Mouse (Mus musculus) heart, postnatal 10 days (tissue): ENCODE measurements around the gene Timmdc1. TPM values are rescaled to one million over a fixed set of nuclear protein-coding genes. Genes with fewer than 3 reads are reported as not detected.

Source experiments
- DNase-seq, 2 experiments: peaks; one replicate each; pipeline ENCODE4 v3.0.0; 2021
- intact Hi-C: fragments of 180-260 bp; cut with DNase I; formaldehyde crosslinking; loops from one replicate; pipeline ENCODE4 v1.15.1; 2025
- total RNA-seq, 2 experiments: library from RNA; stranded (reverse); gene quantifications; 2 replicates each; pipeline ENCODE4 v1.2.3; 2021

Gene Timmdc1
- total RNA-seq: 10 to 100 TPM; 54.1 to 59.0 TPM

- intact Hi-C loops: no loop called here
- peak; percentile 97 to 98 for DNase-seq
Observed at GRCm38 (mm10) chr16:38522129-38523084, at the start of gene Timmdc1. Timmdc1 (minus strand) TSS chr16:38522663.

- intact Hi-C loops: no loop called here
Observed at GRCm38 (mm10) chr16:38571481-38571880, 49.0 kb upstream of the Timmdc1 start.

DNA sequence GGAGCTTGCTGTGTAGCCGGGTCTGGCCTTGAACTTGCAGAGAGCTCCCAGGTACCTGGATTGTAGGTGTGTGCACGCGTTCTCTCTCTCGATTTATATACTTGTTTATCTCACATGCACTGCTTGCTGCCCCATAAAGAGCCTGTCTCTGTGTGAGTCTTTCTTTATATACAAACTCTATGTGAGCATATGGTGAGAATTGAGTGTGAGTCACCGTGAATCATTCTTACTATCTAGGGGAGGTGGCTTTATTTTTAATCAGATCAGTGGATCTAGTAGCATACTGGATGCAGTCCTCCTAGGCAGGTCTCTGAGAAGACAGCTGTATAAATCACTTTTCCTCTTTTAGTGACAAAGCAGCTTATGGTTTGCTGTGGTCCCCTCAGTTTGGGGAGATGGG, 45.7 kb upstream of the Timmdc1 start:
- DNase-seq: no peak
- intact Hi-C loops: no loop called here

More at GRCm38 (mm10) chr16:38571481-38571880, 49.0 kb upstream of the Timmdc1 start:
- DNase-seq: no peak

DNA sequence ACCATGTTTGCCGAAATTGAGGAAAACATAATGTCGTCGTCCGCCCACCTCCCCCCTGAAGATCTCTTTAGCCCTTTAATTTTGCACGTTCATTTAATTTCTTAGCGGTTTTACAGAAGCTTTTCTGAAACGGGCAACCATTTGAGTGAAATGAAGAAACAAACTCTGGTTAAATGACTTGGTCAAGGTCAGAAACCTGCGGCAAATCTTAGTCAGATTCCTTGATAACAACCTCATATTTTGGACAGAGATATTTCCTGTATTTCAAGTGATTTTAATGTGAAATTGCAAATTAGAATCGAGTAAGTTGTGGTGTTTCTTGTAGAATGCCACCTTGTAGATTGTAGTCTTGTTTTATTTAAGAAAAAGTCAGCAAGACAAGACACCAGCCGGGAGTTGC, 41.1 kb upstream of the Timmdc1 start:
- no peak for DNase-seq
- intact Hi-C loops: no loop called here

- DNase-seq: no peak
- intact Hi-C loops: no loop called here
Observed at GRCm38 (mm10) chr16:38562968-38563327, 40.5 kb upstream of the Timmdc1 start.

DNA sequence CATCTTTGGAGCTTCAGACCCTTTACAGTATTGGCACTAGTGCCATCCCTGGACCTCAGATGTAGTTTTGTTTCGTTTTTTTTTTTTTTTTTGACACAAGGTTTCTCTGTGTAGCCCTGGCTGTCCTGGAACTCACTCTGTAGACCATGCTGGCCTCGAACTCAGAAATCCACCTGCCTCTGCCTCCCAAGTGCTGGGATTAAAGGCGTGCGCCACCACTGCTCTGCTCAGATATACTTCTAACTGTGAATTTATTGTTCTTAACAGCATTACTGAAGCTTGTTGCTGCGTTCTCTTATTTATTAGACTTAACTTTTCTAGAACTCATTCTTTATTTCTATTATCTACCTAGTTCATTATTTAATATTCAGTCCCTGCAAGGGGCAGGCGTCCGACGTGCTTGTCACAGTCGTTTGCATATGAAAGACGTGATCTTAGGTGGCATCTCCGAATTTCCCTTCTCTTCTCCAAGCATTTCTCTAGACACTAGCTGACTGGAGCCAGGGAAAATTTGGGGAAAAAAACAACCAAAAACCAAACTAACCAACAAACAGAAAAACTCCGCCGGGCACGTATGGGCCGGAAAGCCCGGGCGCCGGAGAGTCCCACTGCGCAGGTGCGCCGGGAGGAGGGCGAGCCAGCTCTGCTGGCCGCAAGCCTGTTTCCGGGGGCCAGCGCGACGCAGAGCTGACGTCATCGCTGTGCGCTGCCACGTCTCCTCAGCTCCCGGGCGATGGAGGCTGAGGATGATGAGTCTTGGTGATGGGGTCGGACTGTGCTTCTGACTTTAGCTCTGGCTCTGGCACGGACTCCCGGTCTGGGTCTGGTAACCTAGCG, 39.9 kb upstream of the Timmdc1 start:
- intact Hi-C loops: no loop called here
- peak; percentile 96 to 97 for DNase-seq

GRCm38 (mm10) chr16:38558221-38558748, 35.8 kb upstream of the Timmdc1 start, which contains the start of gene Tmem39a:
Tmem39a (plus strand) TSS chr16:38558698.
- DNase-seq: no peak
- intact Hi-C loops: no loop called here

- intact Hi-C loops: no loop called here
- DNase-seq: no peak
Observed at GRCm38 (mm10) chr16:38555988-38556387, 33.5 kb upstream of the Timmdc1 start.

DNA sequence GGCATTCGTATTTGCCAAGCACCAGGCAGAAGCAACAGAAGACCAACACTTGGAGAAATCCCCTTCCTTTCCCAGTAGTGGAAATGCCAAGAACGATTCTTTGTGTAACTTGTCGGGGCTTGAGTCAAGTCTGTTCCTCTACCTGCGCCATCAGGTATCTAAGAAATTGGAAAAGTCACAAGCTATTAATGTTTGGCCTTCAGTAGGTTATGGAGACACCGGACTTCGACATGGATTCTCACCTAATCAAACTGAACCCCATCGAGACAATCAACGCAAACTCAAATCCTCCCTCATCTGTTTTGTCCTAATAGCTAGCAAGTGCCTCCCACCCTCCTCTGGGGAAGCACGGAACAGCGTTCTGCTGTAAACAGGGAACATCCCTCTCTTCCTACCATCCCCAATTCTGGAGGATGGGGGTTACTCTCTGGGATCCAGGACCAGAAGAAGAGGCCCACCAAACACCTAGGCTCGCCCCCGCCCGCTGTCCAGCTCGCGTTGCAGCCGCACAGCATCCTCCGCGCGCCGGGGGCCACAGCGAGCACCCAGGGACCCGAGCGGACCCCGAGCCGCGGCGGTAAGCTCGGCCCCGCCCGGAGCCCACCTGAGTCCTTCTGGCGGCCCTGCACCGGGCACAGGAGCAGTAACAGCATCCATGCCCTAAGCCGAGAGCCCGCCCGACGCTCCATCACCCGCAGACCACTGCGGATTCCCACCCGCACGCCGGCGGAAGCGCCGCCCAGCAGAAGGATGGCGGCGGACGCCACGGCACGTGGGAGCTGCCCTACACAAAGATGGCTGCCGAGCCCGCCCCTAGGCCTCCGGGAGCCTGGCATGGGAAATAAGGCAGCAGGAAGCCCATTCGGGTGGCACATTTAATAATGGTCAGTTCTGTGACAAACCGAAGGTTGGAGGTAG, 27.3 kb upstream of the Timmdc1 start, which contains the start of gene Poglut1:
Gene Poglut1, minus strand, starts transcription at position 780 of the 918 bp plus-strand sequence.
- DNase-seq: peak; percentile 78 to 85
- intact Hi-C loops: no loop called here

- no peak for DNase-seq
- intact Hi-C loops: no loop called here
Observed at GRCm38 (mm10) chr16:38548000-38548399, 25.5 kb upstream of the Timmdc1 start.

GRCm38 (mm10) chr16:38538716-38539380, 16.4 kb upstream of the Timmdc1 start:
- intact Hi-C loops: loop anchor here (10.0 kb wide), 1 partner anchor 186 kb away; no protein-coding TSS in a partner anchor
- DNase-seq: no peak

- DNase-seq: peak; percentile 79 to 89
- intact Hi-C loops: loop anchor here (1.0 to 10.0 kb wide), 2 partner anchors 188 to 276 kb away; no protein-coding TSS in a partner anchor
Observed at GRCm38 (mm10) chr16:38536544-38537146, 14.2 kb upstream of the Timmdc1 start.

DNA sequence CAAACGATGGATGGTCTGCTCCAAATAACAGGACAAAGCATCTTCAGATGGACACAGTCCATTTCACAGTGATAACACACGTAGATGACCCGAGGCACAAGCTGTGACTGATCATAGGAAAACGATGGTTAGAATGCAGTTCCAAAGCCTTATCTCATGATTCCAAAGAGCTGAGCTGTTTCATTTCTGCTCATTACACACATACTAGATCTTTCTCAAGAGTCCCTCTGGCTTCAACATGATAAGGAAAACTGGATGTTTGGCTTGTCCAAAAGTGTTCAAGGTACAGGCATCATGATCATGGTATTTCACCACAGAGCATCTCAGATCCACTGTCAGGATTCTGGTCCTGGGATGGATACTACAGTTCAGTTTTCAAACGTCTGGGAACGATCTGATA, 3.8 kb upstream of the Timmdc1 start:
- DNase-seq: no peak
- intact Hi-C loops: no loop called here

- intact Hi-C loops: no loop called here
Observed at GRCm38 (mm10) chr16:38521211-38521987, 1.1 kb downstream of the Timmdc1 start.

GRCm38 (mm10) chr16:38519140-38519539, 3.3 kb downstream of the Timmdc1 start:
- intact Hi-C loops: no loop called here
- no peak for DNase-seq

More at GRCm38 (mm10) chr16:38521211-38521987, 1.1 kb downstream of the Timmdc1 start:
- DNase-seq: peak in 1 of 2 experiments; percentile 9

DNA sequence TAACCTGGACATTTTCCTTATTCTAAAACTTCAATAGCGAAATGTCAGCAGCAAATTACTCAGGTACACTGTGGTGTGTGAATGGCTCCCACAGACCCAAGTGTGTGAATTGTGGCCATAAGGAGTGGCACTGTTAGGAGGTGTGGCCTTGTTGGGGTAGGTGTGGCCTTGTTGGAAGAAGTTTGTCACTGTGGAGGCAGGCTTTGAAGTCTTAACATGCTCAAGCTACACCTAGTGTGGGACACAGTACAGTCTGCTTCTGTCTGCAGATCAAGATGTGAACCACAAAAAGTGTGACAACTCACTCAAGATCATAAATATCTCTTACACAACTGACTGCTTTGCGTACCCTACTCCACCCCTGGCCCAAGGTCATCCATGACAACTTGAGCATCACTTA, 11.6 kb downstream of the Timmdc1 start:
- no peak for DNase-seq
- intact Hi-C loops: no loop called here

GRCm38 (mm10) chr16:38506041-38506634, 16.3 kb downstream of the Timmdc1 start:
- peak; percentile 74 to 81 for DNase-seq

More at GRCm38 (mm10) chr16:38506041-38506634, 16.3 kb downstream of the Timmdc1 start:
- intact Hi-C loops: loop anchor here (1.0 to 2.0 kb wide), 2 partner anchors 161 to 211 kb away; partner anchors contain the start of gene Nr1i2
